Mouse (Mus musculus): ENCODE measurements at regions not wholly inside any gene's neighbourhood (a gene's known extent, or its start where the extent isn't known, plus 50 kb on each side); places are given as distances from the start of the nearest gene placed in this dataset.

GRCm38 (mm10) chr5:51711860-51712560 lies 144.5 kb upstream of the Ppargc1a start:
- ATAC-seq (replicated peaks; ENCODE audit: low FRiP score, low TSS enrichment, poor library complexity, severe bottlenecking), result no peak

- ATAC-seq (replicated peaks; ENCODE audit: low FRiP score, low TSS enrichment, poor library complexity, severe bottlenecking), result no peak
These were observed 143.1 kb upstream of the Ppargc1a start for GRCm38 (mm10) chr5:51710664-51711063.

- no peak for ATAC-seq (replicated peaks; ENCODE audit: low FRiP score, low TSS enrichment, poor library complexity, severe bottlenecking)
These were observed 142.0 kb upstream of the Ppargc1a start for GRCm38 (mm10) chr5:51709447-51709991.

GRCm38 (mm10) chr5:51679884-51680283 lies 112.4 kb upstream of the Ppargc1a start:
- ATAC-seq (replicated peaks; ENCODE audit: low FRiP score, low TSS enrichment, poor library complexity, severe bottlenecking), result no peak

- no peak for ATAC-seq (replicated peaks; ENCODE audit: low FRiP score, low TSS enrichment, poor library complexity, severe bottlenecking)
These were observed 103.7 kb upstream of the Ppargc1a start for GRCm38 (mm10) chr5:51671190-51671589.

- no peak for ATAC-seq (replicated peaks; ENCODE audit: low FRiP score, low TSS enrichment, poor library complexity, severe bottlenecking)
These were observed 97.7 kb upstream of the Ppargc1a start for GRCm38 (mm10) chr5:51665241-51665640.

GRCm38 (mm10) chr5:51658232-51658896 lies 90.8 kb upstream of the Ppargc1a start:
- ATAC-seq (replicated peaks; ENCODE audit: low FRiP score, low TSS enrichment, poor library complexity, severe bottlenecking), result no peak

GRCm38 (mm10) chr5:51653507-51653906 lies 86.0 kb upstream of the Ppargc1a start:
- no peak for ATAC-seq (replicated peaks; ENCODE audit: low FRiP score, low TSS enrichment, poor library complexity, severe bottlenecking)

GRCm38 (mm10) chr5:51624400-51624799 lies 56.9 kb upstream of the Ppargc1a start:
- ATAC-seq (replicated peaks; ENCODE audit: low FRiP score, low TSS enrichment, poor library complexity, severe bottlenecking), result no peak
